ENCODE assay signal across 8 mouse cellular contexts in genomic region chr9:43984181-43985062, GRCm38 (mm10). TPM values are rescaled to one million over a fixed set of nuclear protein-coding genes. Genes with fewer than 3 reads are reported as not detected.
DNase-seq lines count a peak whose midpoint lies in the region; ATAC-seq and TF ChIP-seq lines count a peak whose summit lies in the region.

No protein-coding gene starts in this region.

- no peak overlapping the region for H3K9ac ChIP-seq in intestine, embryonic 16.5 days (ENCODE audit: low read depth, low read length)

- intact Hi-C loops in gastrocnemius, postnatal 14 days (cut with DNase I; ENCODE audit: low total_unique reads), result loop anchor here (5.0 kb wide), 1 partner anchor 78 kb away; no protein-coding TSS in a partner anchor
- intact Hi-C loops in left cerebral cortex, postnatal 25 days (cut with DNase I), result loop anchor here (5.0 to 10.0 kb wide), 5 partner anchors 58 to 250 kb away; partner anchors contain the start of genes C1qtnf5, Cbl and Thy1

- H3K4me2 ChIP-seq in intestine, embryonic 16.5 days (ENCODE audit: low read depth, low read length), result no peak overlapping the region

- ATAC-seq in intestine, embryonic 16.5 days, result peak; percentile 25
- ATAC-seq in monocyte, adult 5-6 weeks (replicated peaks; ENCODE audit: insufficient number of reproducible peaks, low FRiP score, low TSS enrichment, poor library complexity, severe bottlenecking), result peak; percentile 82

- H3K27me3 ChIP-seq in intestine, embryonic 16.5 days (replicated peaks; ENCODE audit: control insufficient read depth, insufficient read depth, low read length), result no peaks in the 10 kb centered on the region

- H3K36me3 ChIP-seq in intestine, embryonic 16.5 days (ENCODE audit: control insufficient read depth, insufficient read depth, low read length), result no peaks in the 10 kb centered on the region

- H3K4me1 ChIP-seq in cortical plate, adult 2 months (ENCODE audit: control insufficient read depth, insufficient read depth, low read length), result no peaks in the 10 kb centered on the region
- peaks cover 5% of the 10 kb centered on the region; the same call in 1 of the 2 replicates for H3K4me1 ChIP-seq in intestine, embryonic 16.5 days (ENCODE audit: control insufficient read depth, insufficient read depth, low read length)

- no peak overlapping the region for H3K4me3 ChIP-seq in cortical plate, adult 2 months (ENCODE audit: insufficient read depth, low read length)
- H3K4me3 ChIP-seq in intestine, embryonic 16.5 days (ENCODE audit: low read length), result no peak overlapping the region

- WGBS in intestine, embryonic 16.5 days, result 43% methylated on average over 8 of the region's 8 CpGs

- DNase-seq in ovary, postnatal 10 days (ENCODE audit: low spot score), result peak; percentile 70
- DNase-seq in ovary, adult 18-20 months (ENCODE audit: low spot score), result no peak
- DNase-seq in gastrocnemius, postnatal 14 days, result peak; percentile 82
- DNase-seq in left cerebral cortex, postnatal 25 days (ENCODE audit: low spot score in 2 of 2), result peak; percentile 88 to 93
- peak; percentile 59 to 83 for DNase-seq in spleen, postnatal 4 days (ENCODE audit: low spot score in 2 of 2)

- TF ChIP-seq CTCF in cortical plate, adult 2 months (IDR thresholded peaks at IDR 0.05; ENCODE audit: extremely low read depth, insufficient read depth, low read length), result peak; percentile 99

- H3K27ac ChIP-seq in cortical plate, adult 2 months (ENCODE audit: insufficient read depth, low read length), result no peak overlapping the region
- no peak overlapping the region for H3K27ac ChIP-seq in intestine, embryonic 16.5 days (ENCODE audit: low read length)

- TF ChIP-seq POLR2A in cortical plate, adult 2 months (IDR thresholded peaks at IDR 0.05; ENCODE audit: extremely low read depth, insufficient read depth, low read length), result no peak

- H3K9me3 ChIP-seq in intestine, embryonic 16.5 days (ENCODE audit: control insufficient read depth, low read length), result no peaks in the 10 kb centered on the region

RNA-seq across cellular contexts. Expression of gene Thy1, which starts 58.8 kb away (rescaled TPM):
- 1,180 and 1,226 TPM in 2 replicates for polyA plus RNA-seq in cortical plate, adult 2 months (2012; rRNA removed)
- total RNA-seq in gastrocnemius, postnatal 14 days (2021), result 10 to 100 TPM; 35.5 to 45.4 TPM
- polyA plus RNA-seq in intestine, embryonic 16.5 days (2015; fragmentation: Nextera tagmentation; extraction: Ambion mirVana), result 1.8 TPM in 2 replicates
- 100 to 1,000 TPM; 826 to 894 TPM for total RNA-seq in left cerebral cortex, postnatal 25 days (2021)
- total RNA-seq in monocyte, adult 5-6 weeks (2017), result 14.7 to 67.2 TPM (median 34.3 TPM) in 3 replicates

Comparison
In these comparisons a context has a peak if more than half of its experiments do, and no peak if none do; other contexts are left out.
1. RNA of gene Thy1, which starts 58.8 kb away (total RNA-seq): 826 to 894 TPM in left cerebral cortex, postnatal 25 days; 35.5 to 45.4 TPM in gastrocnemius, postnatal 14 days and 14.7 to 67.2 TPM in monocyte, adult 5-6 weeks; every median in the first group is over 10 times any median in the second.